Mouse (Mus musculus): ENCODE data around the gene Dnttip2. TPM values are rescaled to one million over a fixed set of nuclear protein-coding genes. Genes with fewer than 3 reads are reported as not detected.
A peak's percentile ranks its signal among the peaks of the same experiment; 100 is the strongest.
"Not testable (repeated sequence)": the region's sequence is repeated elsewhere in the genome, so short reads cannot be mapped to it uniquely, and the experiment has no call there.

Dnttip2 gene
- 69.2 and 70.2 TPM in 2 replicates for polyA plus RNA-seq (2015; fragmentation: Nextera tagmentation; extraction: Ambion mirVana)

DNA sequence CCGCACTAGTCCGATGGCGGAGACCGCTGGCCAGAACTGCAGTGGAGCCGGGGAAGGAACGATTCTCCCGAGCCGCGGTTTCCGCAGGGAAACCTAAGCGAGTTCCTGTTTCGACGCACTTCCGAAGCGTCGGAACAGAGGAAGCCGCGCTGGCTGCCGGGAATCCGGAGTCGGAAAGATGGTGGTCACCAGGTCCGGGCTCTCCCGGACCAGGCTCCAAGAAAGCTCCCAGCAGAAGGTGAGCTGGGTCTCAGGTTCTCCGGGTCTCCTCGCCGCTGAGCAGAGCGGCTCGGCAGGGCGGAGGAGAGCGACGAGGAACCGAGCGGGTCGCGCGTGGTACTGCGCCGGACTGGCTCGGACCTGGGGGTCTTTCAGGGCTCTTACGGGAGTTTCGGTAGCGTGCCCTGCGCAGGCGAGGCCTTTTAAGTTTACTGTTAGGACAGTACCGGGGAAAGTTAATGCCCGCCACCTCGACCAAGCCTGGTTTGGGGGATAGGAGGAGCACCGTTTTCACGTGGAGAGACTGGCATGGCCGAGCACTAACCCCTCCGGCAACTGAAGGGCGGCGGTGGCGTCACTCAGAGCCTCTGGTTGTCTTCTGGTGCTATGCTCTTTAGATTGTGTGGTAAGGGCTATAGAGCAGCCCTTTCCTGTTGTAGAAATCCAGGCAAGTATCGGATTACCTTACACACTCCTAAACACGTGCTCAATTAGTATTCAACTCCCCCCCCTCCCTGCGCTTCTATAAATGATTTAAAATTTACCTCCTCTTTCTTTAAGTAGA, at the start of gene Dnttip2:
Gene Dnttip2 (plus strand): TSS at position 148 of the 784 bp plus-strand sequence.
- H3K4me2 ChIP-seq: peak within 1 kb of the TSS; percentile 90
- peak; percentile 96 for ATAC-seq
- peak within 1 kb of the TSS; percentile 89 for H3K4me3 ChIP-seq
- WGBS: under 1% methylated on average over 57 of the region's 57 CpGs
- H3K27ac ChIP-seq: peak within 1 kb of the TSS; percentile 44; the same call in 1 of the 2 replicates
- peaks cover 36% of the 10 kb centered on the region for H3K36me3 ChIP-seq (ENCODE audit: poor library complexity, severe bottlenecking)
- no peaks in the 10 kb centered on the region for H3K9me3 ChIP-seq (replicated peaks)
- H3K27me3 ChIP-seq: no peaks in the 10 kb centered on the region
- H3K9ac ChIP-seq: peak within 1 kb of the TSS; percentile 87
- H3K4me1 ChIP-seq: peaks cover 40% of the 10 kb centered on the region

DNA sequence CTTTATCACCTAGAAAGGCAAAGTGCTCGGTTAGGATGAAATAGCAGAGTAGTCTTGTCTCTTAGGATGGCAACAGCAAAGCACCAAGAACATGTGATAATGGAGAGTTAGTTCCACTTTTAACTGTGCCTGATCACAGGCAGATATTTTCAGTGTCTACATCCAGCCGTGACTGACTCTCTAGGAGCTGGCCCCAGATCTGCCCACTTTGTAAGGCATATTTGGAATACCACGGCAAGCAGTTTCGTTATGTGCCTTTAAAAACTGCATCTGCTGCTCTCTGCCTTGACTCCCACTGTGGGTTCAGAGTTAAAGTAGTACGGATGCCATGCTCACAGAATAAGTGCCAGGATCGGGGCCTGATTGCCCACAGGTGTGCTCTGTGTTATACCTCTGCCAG, 47.2 kb upstream of the Dnttip2 start:
- WGBS: 80% methylated on average over 6 of the region's 6 CpGs
- not testable (repeated sequence) for H3K36me3 ChIP-seq (ENCODE audit: poor library complexity, severe bottlenecking)

DNA sequence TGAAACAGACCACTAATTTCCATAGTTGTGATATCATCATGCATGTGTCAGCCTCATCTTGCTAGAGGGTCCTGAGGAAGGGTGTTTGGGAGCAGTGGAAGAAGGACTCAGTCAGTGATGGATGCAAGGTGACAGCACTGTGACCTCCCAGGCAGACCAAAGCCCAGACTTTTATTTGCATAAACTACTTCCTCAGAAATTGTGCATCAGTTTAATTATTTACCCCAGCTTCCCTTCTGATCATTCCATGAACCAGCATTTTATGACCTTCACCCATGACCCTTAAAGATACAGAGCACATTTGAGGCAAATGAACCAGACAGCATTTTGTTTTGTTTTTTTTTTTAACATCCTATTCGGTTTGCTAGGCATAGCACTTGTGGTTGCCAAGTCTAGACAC, 38.4 kb upstream of the Dnttip2 start:
- Histone ChIP-seq H3K9ac (no peak overlapping the region), H3K9me3 (replicated peaks) (no peaks in the 10 kb centered on the region), H3K27me3 (no peaks in the 10 kb centered on the region), H3K4me2 (no peak overlapping the region), H3K36me3 (ENCODE audit: poor library complexity, severe bottlenecking) (no peaks in the 10 kb centered on the region), H3K4me1 (no peaks in the 10 kb centered on the region), H3K27ac (no peak overlapping the region), H3K4me3 (no peak overlapping the region)
- ATAC-seq: no peak
- WGBS: 73% methylated on average over 1 of the region's 1 CpGs

More for the DNA sequence above, 47.2 kb upstream of the Dnttip2 start:
- not testable (repeated sequence) for H3K9ac ChIP-seq; H3K27ac ChIP-seq; H3K27me3 ChIP-seq; H3K4me1 ChIP-seq; H3K4me2 ChIP-seq; H3K9me3 ChIP-seq (replicated peaks); H3K4me3 ChIP-seq; ATAC-seq

DNA sequence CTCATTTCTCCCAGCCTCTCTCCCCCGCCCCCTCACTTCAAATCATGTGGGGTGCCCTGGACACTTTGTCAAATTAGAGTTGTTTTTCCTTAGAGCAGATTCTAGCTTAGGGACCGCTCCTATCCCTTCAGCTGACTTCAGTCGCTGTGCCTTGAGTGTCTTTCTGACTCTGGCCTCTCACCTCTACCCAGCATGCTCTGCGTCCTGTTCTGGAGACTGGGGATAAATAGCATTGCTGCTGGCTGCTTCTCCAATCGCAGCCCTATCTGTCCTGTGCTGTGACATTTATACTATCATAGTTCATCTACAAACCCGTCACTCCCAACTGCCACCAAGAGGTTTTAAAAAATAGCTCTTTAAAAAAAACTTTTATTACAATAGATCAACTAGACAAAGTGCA, 31.3 kb upstream of the Dnttip2 start:
- Histone ChIP-seq H3K27ac (no peak overlapping the region), H3K4me3 (no peak overlapping the region), H3K4me2 (no peak overlapping the region), H3K27me3 (no peaks in the 10 kb centered on the region), H3K36me3 (ENCODE audit: poor library complexity, severe bottlenecking) (no peaks in the 10 kb centered on the region), H3K9me3 (replicated peaks) (no peaks in the 10 kb centered on the region), H3K4me1 (peaks cover 21% of the 10 kb centered on the region), H3K9ac (no peak overlapping the region)
- 52% methylated on average over 6 of the region's 6 CpGs for WGBS
- no peak for ATAC-seq

DNA sequence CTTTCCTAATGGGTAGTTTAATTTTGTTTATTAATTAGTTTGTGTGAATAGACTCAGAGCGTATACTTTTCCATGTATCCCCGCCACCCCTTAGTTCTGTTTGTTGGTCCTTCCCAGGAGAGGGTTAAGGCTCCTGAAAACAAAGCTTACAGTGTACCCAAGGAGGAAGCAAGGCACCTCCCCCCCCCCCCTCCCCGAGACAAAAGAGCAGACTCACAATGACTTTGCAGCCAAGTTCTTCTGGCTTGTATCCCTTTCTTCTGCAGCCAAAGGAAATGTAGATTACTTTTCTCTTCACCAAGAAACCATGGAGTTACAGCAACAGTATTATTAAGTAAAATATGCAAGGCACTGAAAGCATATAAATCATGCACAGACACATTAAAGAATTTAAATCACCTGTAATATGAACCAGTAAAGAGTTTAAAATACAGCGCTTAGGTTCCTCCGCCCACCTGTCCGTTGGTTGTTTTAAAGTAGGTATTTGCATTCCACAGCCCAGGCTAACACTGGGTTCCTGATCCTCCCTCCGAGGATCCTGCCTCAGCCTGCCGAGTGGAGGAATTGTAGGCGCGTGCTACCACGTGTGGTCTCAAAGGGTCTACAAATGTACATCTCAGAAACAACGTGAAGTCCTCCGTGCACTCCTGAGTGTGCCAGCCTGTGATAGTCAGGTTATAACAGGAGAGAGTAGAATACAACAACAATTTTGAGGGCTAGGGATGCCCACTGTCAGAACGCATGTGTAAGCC, 30.6 kb upstream of the Dnttip2 start:
- WGBS: 49% methylated on average over 14 of the region's 14 CpGs
- no peaks in the 10 kb centered on the region for H3K36me3 ChIP-seq (ENCODE audit: poor library complexity, severe bottlenecking)
- H3K9ac ChIP-seq: no peak overlapping the region
- H3K27me3 ChIP-seq: no peaks in the 10 kb centered on the region
- H3K4me2 ChIP-seq: no peak overlapping the region
- peaks cover 21% of the 10 kb centered on the region for H3K4me1 ChIP-seq
- no peak for ATAC-seq
- H3K27ac ChIP-seq: no peak overlapping the region
- no peak overlapping the region for H3K4me3 ChIP-seq
- no peaks in the 10 kb centered on the region for H3K9me3 ChIP-seq (replicated peaks)

DNA sequence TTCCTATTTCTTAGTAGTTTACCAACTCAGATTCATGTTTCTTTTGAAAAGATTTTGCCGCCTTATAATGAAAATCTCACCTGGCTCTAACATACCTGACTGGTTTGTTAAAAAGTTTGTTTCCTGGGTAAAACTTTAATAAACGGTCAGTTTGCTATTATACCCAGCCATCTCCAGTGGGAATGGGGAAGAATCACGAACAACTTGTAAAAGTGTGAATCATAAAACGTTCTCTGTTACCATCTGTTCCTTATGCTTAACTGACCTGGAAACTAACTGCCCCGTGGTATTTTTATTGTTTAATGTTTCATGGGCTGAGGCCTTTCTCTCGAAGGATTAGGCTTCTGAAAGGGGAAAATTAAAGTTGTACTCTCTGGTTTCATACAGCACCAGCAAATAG, 29.4 kb upstream of the Dnttip2 start:
- Histone ChIP-seq H3K4me3 (peak overlapping the region; percentile 87), H3K9me3 (replicated peaks) (no peaks in the 10 kb centered on the region), H3K27me3 (no peaks in the 10 kb centered on the region), H3K36me3 (ENCODE audit: poor library complexity, severe bottlenecking) (no peaks in the 10 kb centered on the region), H3K4me1 (peaks cover 21% of the 10 kb centered on the region), H3K27ac (no peak overlapping the region), H3K4me2 (peak overlapping the region; percentile 64), H3K9ac (peak overlapping the region; percentile 91)
- whole genome bisulfite sequencing: 40% methylated on average over 6 of the region's 6 CpGs
- ATAC-seq: no peak

DNA sequence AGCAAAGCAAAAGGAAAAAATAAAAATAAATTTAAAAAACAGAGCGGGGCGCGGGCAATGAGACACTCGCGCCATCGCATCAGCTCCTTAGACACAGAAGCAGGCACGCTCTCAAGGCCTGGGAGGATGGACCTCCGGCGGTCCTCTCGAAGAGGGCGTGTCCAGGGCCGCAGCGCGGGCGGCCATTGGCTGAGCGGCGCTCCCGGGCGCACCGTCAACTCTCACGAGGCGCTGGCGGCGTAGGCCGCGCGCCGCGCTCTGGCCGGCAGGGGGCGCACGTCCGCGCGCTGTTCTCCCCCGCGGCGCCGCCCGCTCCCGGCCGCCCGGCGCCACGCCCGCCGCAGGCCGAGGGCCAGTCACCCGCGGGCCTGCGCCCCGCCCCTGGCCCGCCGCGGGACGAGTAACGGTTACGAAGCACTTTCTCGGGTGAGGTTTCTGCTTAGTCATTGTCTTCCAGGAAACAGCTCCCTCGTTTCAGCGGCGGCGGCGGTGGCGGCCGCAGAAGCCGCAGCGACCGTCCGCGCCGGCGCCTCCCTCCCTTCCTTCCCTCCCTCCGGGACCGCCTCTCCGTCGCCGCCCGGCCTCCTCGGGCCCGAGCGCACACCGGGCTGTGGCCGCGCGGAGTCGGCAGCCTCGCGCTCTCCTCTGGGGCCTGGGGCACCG, 28.8 kb upstream of the Dnttip2 start, which contains the start of gene Gclm:
Gene Gclm (plus strand): TSS at position 343 of the 663 bp plus-strand sequence.
- Histone ChIP-seq H3K9me3 (replicated peaks) (no peaks in the 10 kb centered on the region), H3K27me3 (no peaks in the 10 kb centered on the region), H3K4me3 (peak within 1 kb of the TSS; percentile 87), H3K27ac (peak within 1 kb of the TSS; percentile 95), H3K9ac (peak within 1 kb of the TSS; percentile 91), H3K4me1 (peaks cover 21% of the 10 kb centered on the region), H3K4me2 (peak within 1 kb of the TSS; percentile 64), H3K36me3 (ENCODE audit: poor library complexity, severe bottlenecking) (no peaks in the 10 kb centered on the region)
- WGBS: 0% methylated on average over 66 of the region's 90 CpGs
- ATAC-seq: peak; percentile 99

DNA sequence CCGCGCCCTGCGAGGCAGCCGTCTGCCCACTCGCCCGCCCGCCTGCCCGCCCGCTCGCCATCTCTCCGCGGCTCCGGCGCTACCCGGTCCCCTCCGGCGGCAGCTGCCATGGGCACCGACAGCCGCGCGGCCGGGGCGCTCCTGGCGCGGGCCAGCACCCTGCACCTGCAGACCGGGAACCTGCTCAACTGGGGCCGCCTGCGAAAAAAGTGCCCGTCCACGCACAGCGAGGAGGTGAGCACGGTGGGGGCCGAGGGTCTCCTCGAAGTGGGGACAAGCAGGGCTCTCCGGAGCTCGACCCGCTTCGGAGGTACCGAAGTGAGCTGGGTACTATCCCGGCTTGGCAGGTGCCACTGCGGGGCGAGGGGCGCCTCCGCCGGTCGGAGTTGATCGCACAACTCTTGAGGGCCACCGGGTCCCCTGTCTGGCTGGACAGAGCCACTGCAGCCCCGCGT, 28.3 kb upstream of the Dnttip2 start:
- Histone ChIP-seq H3K9me3 (replicated peaks) (no peaks in the 10 kb centered on the region), H3K27ac (peak overlapping the region; percentile 95), H3K4me1 (peaks cover 21% of the 10 kb centered on the region), H3K4me3 (peak overlapping the region; percentile 87), H3K27me3 (no peaks in the 10 kb centered on the region), H3K36me3 (ENCODE audit: poor library complexity, severe bottlenecking) (no peaks in the 10 kb centered on the region), H3K4me2 (peak overlapping the region; percentile 64), H3K9ac (peak overlapping the region; percentile 91)
- ATAC-seq: peak; percentile 71
- WGBS: under 1% methylated on average over 46 of the region's 50 CpGs

DNA sequence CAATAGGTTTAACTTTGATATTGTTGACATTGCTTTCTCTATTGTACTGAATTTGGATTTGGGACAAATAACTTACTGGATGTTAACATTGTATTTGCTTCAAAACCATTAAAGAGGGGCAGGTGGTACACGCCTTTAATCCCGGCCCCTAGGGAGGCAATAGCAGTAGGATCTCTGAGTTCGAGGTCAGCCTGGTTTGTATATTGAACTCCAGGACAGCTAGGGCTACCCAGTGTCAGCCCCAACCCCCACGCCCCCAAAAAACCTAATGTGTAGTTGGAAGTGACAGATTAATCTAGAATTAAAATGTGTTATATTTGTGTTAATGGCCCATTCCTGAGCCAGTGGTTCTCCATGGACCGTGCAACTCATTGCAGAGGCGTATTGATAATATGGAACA, 27.8 kb upstream of the Dnttip2 start:
- H3K4me3 ChIP-seq: peak overlapping the region; percentile 87
- 30% methylated on average over 6 of the region's 6 CpGs for WGBS

DNA sequence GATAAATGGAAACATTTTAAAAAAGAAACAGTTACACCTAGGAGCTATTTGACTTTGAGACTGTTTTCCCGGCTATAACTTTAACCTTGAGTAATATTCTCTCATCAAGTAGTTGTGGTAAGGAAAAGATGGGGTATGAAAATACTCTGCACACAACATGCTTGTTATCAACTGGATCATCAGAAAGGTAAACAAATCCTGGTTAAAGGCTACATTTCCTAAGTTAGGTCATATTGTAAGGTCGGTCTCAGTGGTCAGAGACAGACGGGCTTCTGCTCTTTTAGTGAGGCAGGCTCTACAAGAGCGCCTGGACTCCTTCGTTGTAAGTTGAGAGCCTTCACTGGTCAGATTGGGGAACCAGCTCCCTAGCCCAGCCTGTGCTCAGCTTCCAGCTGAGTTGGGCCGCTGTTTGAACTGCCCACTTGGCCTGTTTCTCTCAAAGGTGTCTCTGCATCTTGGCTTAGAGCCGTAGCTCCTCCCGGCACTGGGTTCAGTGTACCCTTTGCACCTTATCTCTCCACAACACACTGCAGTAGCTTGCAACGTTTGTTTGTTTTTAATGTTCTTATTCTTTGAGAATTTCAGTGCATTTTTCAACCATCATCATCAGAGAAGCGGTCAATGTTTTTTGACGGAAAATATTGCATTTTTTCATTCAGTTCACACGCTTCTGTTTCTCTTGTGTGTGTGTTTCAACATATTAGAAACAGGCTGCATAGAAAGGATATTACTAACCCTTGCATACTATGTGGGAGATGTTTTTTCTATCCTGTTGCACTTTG, 27.0 kb upstream of the Dnttip2 start:
- ATAC-seq: no peak
- H3K4me2 ChIP-seq: peak overlapping the region; percentile 64
- H3K9me3 ChIP-seq (replicated peaks): no peaks in the 10 kb centered on the region
- 67% methylated on average over 12 of the region's 12 CpGs for WGBS
- no peaks in the 10 kb centered on the region for H3K27me3 ChIP-seq
- H3K9ac ChIP-seq: peak overlapping the region; percentile 53; the same call in 1 of the 2 replicates
- H3K36me3 ChIP-seq (ENCODE audit: poor library complexity, severe bottlenecking): no peaks in the 10 kb centered on the region
- peak overlapping the region; percentile 87 for H3K4me3 ChIP-seq
- H3K27ac ChIP-seq: no peak overlapping the region
- H3K4me1 ChIP-seq: peaks cover 21% of the 10 kb centered on the region

More for the DNA sequence above, 27.8 kb upstream of the Dnttip2 start:
- H3K4me2 ChIP-seq: peak overlapping the region; percentile 64
- peaks cover 21% of the 10 kb centered on the region for H3K4me1 ChIP-seq
- peak overlapping the region; percentile 91 for H3K9ac ChIP-seq
- H3K27ac ChIP-seq: peak overlapping the region; percentile 95; the same call in 1 of the 2 replicates
- no peak for ATAC-seq
- no peaks in the 10 kb centered on the region for H3K9me3 ChIP-seq (replicated peaks)
- no peaks in the 10 kb centered on the region for H3K27me3 ChIP-seq
- no peaks in the 10 kb centered on the region for H3K36me3 ChIP-seq (ENCODE audit: poor library complexity, severe bottlenecking)

DNA sequence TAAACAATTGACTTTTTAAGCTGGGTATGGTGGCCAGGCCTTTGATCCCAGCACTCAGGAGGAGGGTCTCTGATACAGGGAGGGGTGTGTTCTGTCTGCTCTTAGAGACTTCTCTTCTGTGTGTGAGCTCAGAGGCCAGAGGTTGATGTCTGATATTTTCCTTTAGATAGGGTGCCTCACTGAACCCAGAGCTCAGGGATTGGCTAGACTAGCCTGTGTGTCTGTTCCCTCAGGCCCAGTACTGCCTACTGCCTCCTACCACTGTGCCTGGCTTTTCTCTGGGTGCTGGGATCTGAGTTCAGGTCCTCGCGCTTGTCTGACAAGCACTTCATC, 26.5 kb upstream of the Dnttip2 start:
- Histone ChIP-seq H3K4me1 (peaks cover 21% of the 10 kb centered on the region), H3K36me3 (ENCODE audit: poor library complexity, severe bottlenecking) (no peaks in the 10 kb centered on the region), H3K9me3 (replicated peaks) (no peaks in the 10 kb centered on the region), H3K27me3 (no peaks in the 10 kb centered on the region), H3K4me3 (no peak overlapping the region), H3K4me2 (peak overlapping the region; percentile 64; the same call in 1 of the 2 replicates), H3K9ac (0 out of 2 replicates have a peak overlapping the region, but pooled peaks have one; percentile 53), H3K27ac (no peak overlapping the region)
- WGBS: 95% methylated on average over 2 of the region's 2 CpGs
- no peak for ATAC-seq
